Mouse (Mus musculus) heart, embryonic 14.5 days (tissue): Measurements from ENCODE around the gene Ift74. TPM values are rescaled to one million over a fixed set of nuclear protein-coding genes. Genes with fewer than 3 reads are reported as not detected.

Experiments
- ATAC-seq: fragments of 200-750 bp; cut with Nextera tagmentation; 2 replicates; pipeline ENCODE4 v1.8.0; 2017; ENCODE audit warnings: low read depth, moderate TSS enrichment; ENCODE audit not compliant: insufficient number of reproducible peaks, insufficient read depth, low FRiP score
- H3K27ac ChIP-seq, 2 experiments: fragments of 200-500 bp in 1 of 2; fragments of 300-500 bp in 1 of 2; sonication (generic) in 1 of 2; replicated peaks in 1 of 2; 2 replicates each; pipeline ENCODE4 v1.5.1; 2012 to 2014; ENCODE audit warnings: low read depth in 2 of 2, low read length in 2 of 2, control low read depth in 1 of 2, mild to moderate bottlenecking in 1 of 2, mixed read lengths in 1 of 2; ENCODE audit not compliant: control insufficient read depth in 1 of 2, insufficient read depth in 1 of 2
- H3K27me3 ChIP-seq: fragments of 300-500 bp; sonication (generic); 2 replicates; pipeline ENCODE4 v1.6.1; 2014; ENCODE audit warnings: mild to moderate bottlenecking, low read length, control low read depth; ENCODE audit not compliant: control insufficient read depth, insufficient read depth
- H3K36me3 ChIP-seq: fragments of 300-500 bp; sonication (generic); 2 replicates; pipeline ENCODE4 v1.6.1; 2014; ENCODE audit warnings: mild to moderate bottlenecking, control low read depth, low read length, mixed read lengths; ENCODE audit not compliant: control insufficient read depth, insufficient read depth
- H3K4me1 ChIP-seq, 2 experiments: fragments of 200-500 bp in 1 of 2; fragments of 300-500 bp in 1 of 2; sonication (generic) in 1 of 2; 2 replicates each; pipeline ENCODE4 v1.6.1; 2012 to 2014; ENCODE audit warnings: low read length in 2 of 2, control low read depth in 1 of 2, mixed read lengths in 1 of 2; ENCODE audit not compliant: control insufficient read depth in 2 of 2, insufficient read depth in 2 of 2
- H3K4me2 ChIP-seq: fragments of 300-500 bp; sonication (generic); 2 replicates; pipeline ENCODE4 v1.6.1; 2014; ENCODE audit warnings: mild to moderate bottlenecking, low read length
- H3K4me3 ChIP-seq, 2 experiments: fragments of 200-500 bp in 1 of 2; fragments of 300-500 bp in 1 of 2; sonication (generic) in 1 of 2; 2 replicates each; pipeline ENCODE4 v1.5.1; 2012 to 2014; ENCODE audit warnings: low read length in 2 of 2, mild to moderate bottlenecking in 2 of 2, control low read depth in 1 of 2, low read depth in 1 of 2, moderate library complexity in 1 of 2; ENCODE audit not compliant: control insufficient read depth in 1 of 2, insufficient read depth in 1 of 2
- H3K9ac ChIP-seq: fragments of 300-500 bp; sonication (generic); 2 replicates; pipeline ENCODE4 v1.6.1; 2014; ENCODE audit warnings: mild to moderate bottlenecking, low read length
- H3K9me3 ChIP-seq: fragments of 300-500 bp; sonication (generic); 2 replicates; pipeline ENCODE4 v1.6.1; 2016; ENCODE audit warnings: low read length, control low read depth; ENCODE audit not compliant: control insufficient read depth
- WGBS: fragments of 180-500 bp; shearing (Covaris S2); extraction: QIAGEN DNeasy Blood & Tissue Kit; methylation state at CpG from one replicate; pipeline ENCODE4 v1.1.7; 2014; 5-methylcytosine and 5-hydroxymethylcytosine counted together
- microRNA counts: library from miRNA; unstranded; fragments of <30 nt; microRNA quantifications from one replicate; lab custom pipeline; 2016
- microRNA-seq: library from miRNA; unstranded; fragments of <30 nt; microRNA quantifications from one replicate; pipeline ENCODE4, GENCODE M21; 2016
- polyA plus RNA-seq: library from polyadenylated mRNA; unstranded; fragments of >200 nt; fragmentation: Nextera tagmentation; extraction: Ambion mirVana; gene quantifications from 2 replicates; pipeline ENCODE4 v1.2.1, GENCODE M21; 2014

Gene Ift74
- polyA plus RNA-seq, 1 experiment from 2014 or later: 15.1 TPM

DNA sequence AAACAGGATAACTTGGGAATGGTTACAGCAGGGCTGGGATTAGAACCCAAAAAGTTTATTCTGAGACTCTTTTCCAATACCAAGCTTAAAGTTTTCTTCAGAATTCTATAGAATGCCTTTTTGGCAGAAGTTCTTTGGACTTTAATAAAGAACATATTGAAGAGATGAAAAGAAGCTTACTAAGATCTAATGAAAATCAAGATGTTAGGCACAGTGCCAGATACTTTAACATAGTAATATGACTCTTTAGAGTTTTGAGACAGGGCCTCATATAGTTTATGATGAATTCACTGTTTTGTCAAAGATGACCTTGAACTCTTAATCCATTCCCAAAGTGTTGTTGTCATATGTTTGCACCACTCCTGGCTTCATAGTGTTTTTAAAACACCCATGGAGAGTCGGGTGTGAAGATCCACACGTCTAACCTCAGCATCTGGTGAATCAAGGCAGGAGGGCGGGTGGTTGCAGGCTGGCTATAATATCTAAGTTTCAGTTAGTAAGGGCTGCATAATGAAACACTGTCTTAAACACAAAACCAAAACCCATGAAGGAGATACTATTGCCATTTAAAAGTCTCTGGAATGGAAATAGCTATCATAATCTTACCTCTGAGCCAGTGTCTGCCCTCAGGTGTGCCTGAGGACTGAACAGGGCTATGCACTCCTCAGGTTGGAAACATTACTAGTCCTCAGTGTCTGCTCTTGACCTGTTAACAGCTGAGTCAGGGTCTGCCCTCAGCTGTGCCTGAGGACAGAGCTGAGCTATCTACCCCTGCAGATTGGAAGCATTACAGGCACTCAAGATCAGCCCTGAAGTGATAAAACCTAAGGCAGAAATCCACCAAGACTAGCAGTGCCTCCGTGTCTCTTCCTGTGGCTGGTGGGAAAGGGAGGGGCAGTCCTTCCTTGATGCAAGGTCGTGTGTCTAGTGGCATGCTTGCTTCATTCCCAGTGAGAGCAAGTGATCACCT, 123.3 kb downstream of the Ift74 start:
- no peak overlapping the region; the same call in 1 of the 2 replicates for H3K4me2 ChIP-seq
- H3K9ac ChIP-seq: no peak overlapping the region
- no peak for ATAC-seq
- H3K27me3 ChIP-seq: no peaks in the 10 kb centered on the region
- no peak overlapping the region for H3K4me3 ChIP-seq
- no peaks in the 10 kb centered on the region for H3K9me3 ChIP-seq
- 47% methylated on average over 5 of the region's 5 CpGs for WGBS
- H3K4me1 ChIP-seq: peaks cover 13 to 21% of the 10 kb centered on the region in 2 experiments
- H3K27ac ChIP-seq: no peak overlapping the region
- H3K36me3 ChIP-seq: no peaks in the 10 kb centered on the region

DNA sequence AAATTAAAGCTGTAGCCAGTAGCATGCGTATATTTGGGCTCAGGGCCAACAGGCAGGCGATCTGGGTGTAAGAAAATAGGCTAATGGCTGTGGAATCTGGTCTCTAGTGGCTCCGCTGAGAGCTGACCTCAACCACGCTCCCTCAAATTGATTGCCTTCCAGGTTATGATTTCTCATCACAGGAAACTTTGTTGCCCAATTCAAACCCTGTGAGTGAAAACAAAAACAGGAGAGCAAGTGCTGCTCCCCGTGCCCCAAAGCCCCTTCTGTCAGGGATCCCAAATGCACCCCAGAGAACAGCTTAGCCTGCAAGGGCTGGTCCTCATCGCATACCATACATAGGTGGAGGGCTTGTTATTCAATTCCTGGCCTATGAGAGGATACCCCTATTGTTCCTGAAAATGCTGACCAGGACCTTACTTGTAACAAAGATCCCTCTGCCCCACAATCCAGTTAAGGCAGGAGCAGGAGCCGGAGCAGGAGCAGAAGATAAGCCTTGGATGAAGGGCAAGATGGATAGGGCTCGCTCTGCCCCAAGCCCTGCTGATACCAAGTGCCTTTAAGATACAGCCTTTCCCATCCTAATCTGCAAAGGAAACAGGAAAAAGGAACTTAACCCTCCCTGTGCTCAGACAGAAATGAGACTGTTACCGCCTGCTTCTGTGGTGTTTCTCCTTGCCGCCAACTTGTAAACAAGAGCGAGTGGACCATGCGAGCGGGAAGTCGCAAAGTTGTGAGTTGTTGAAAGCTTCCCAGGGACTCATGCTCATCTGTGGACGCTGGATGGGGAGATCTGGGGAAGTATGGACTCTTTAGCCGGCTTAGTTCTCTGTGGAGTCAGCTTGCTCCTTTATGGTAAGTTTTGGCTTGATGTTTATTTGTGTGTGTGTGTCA, 124.8 kb downstream of the Ift74 start, which contains the start of gene Tek:
TSS of gene Tek (plus strand) at position 452 of the 894 bp plus-strand sequence.
- Histone ChIP-seq H3K4me1 (peaks cover 13 to 20% of the 10 kb centered on the region in 2 experiments), H3K4me2 (peak within 1 kb of the TSS; percentile 57), H3K9me3 (no peaks in the 10 kb centered on the region), H3K27me3 (no peaks in the 10 kb centered on the region), H3K4me3 (peak within 1 kb of the TSS; percentile 47 to 57), H3K36me3 (no peaks in the 10 kb centered on the region), H3K27ac (peak within 1 kb of the TSS; percentile 87), H3K9ac (peak within 1 kb of the TSS; percentile 69)
- 30% methylated on average over 16 of the region's 16 CpGs for WGBS
- peak; percentile 62 for ATAC-seq

DNA sequence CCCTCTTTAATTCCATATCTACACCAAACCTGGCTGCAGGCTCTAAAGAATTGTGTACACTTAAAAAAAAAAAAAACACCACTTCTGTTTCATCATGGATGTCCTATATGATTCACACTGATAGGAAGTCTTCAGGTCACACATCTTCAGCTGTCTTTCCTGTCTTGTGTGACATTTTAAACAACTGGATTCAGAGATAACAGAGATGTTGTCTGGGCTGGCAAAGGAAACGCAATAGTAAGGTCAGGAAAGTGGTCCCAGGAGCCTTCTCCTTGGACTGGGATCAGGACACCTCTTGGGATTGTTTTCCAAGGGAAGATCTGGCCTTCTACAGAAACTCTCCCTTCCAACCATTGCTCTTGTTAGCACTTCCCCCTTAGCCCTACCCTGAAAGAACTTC, 127.5 kb downstream of the Ift74 start:
- H3K27ac ChIP-seq: peak overlapping the region in 1 of 2 experiments; percentile 61; a peak in 3 of 4 replicates
- no peaks in the 10 kb centered on the region for H3K36me3 ChIP-seq
- no peaks in the 10 kb centered on the region for H3K27me3 ChIP-seq
- peak overlapping the region in 1 of 2 experiments; percentile 21; a peak in 3 of 4 replicates for H3K4me3 ChIP-seq
- H3K4me2 ChIP-seq: peak overlapping the region; percentile 47
- H3K9me3 ChIP-seq: no peaks in the 10 kb centered on the region
- H3K4me1 ChIP-seq: peaks cover 20 to 39% of the 10 kb centered on the region in 2 experiments
- 36% methylated on average over 1 of the region's 1 CpGs for WGBS
- ATAC-seq: no peak
- H3K9ac ChIP-seq: peak overlapping the region; percentile 51; the same call in 1 of the 2 replicates

MicroRNAs encoded within 50 kb of the gene (microRNA counts, 519-probe panel; counts per million panel counts)
- 2,472 counts per million, percentile 71 among the panel's probes with 10 or more counts for microRNA mmu-miR-872 (lab: Ali Mortazavi, UCI)

Small RNA genes lying within 50 kb of the gene (microRNA-seq; reads per million reads assigned to microRNA genes)
- gene Mir872: 1,057 reads per million, percentile 78 among the genes with 10 or more reads in this experiment

Other genes starting within 250 kb of the Ift74 start
- not detected in 2 replicates for gene Gm10306, start 57.9 kb upstream of the Ift74 start, polyA plus RNA-seq
- 10.0 and 12.3 TPM in 2 replicates for gene Caap1, start 57.7 kb upstream of the Ift74 start, polyA plus RNA-seq
- gene Plaa, start 11.2 kb upstream of the Ift74 start, polyA plus RNA-seq: 55.7 and 59.3 TPM in 2 replicates
- gene Lrrc19, start 35.7 kb downstream of the Ift74 start, polyA plus RNA-seq: 0.16 and 0.26 TPM in 2 replicates
- 56.8 and 57.7 TPM in 2 replicates for gene Tek, start 124.8 kb downstream of the Ift74 start, polyA plus RNA-seq